Mouse (Mus musculus) liver, embryonic 15.5 days (tissue): ENCODE data around the gene Dkkl1. TPM values are rescaled to one million over a fixed set of nuclear protein-coding genes. Genes with fewer than 3 reads are reported as not detected.

ENCODE experiments used
- ATAC-seq: fragments of 200-750 bp; cut with Nextera tagmentation; 2 replicates; pipeline ENCODE4 v1.8.0; 2017; ENCODE audit warnings: moderate number of reproducible peaks, mild to moderate bottlenecking, moderate library complexity; ENCODE audit not compliant: insufficient read depth
- H3K27ac ChIP-seq: fragments of 300-500 bp; sonication (generic); replicated peaks from 2 replicates; pipeline ENCODE4 v1.5.1; 2015; ENCODE audit warnings: mild to moderate bottlenecking, inconsistent platforms
- H3K27me3 ChIP-seq: fragments of 300-500 bp; sonication (generic); 2 replicates; pipeline ENCODE4 v1.6.1; 2015; ENCODE audit warnings: mild to moderate bottlenecking, inconsistent platforms
- H3K36me3 ChIP-seq: fragments of 300-500 bp; sonication (generic); replicated peaks from 2 replicates; pipeline ENCODE4 v1.6.1; 2015; ENCODE audit warnings: moderate library complexity, mild to moderate bottlenecking, inconsistent platforms
- H3K4me1 ChIP-seq: fragments of 300-500 bp; sonication (generic); replicated peaks from 2 replicates; pipeline ENCODE4 v1.6.1; 2015; ENCODE audit warnings: inconsistent platforms
- H3K4me2 ChIP-seq: fragments of 300-500 bp; sonication (generic); 2 replicates; pipeline ENCODE4 v1.6.1; 2015; ENCODE audit warnings: moderate library complexity, mild to moderate bottlenecking, inconsistent platforms
- H3K4me3 ChIP-seq: fragments of 300-500 bp; sonication (generic); replicated peaks from 2 replicates; pipeline ENCODE4 v1.5.1; 2015; ENCODE audit warnings: mild to moderate bottlenecking, inconsistent platforms
- H3K9ac ChIP-seq: fragments of 300-500 bp; sonication (generic); 2 replicates; pipeline ENCODE4 v1.6.1; 2015; ENCODE audit warnings: moderate library complexity, mild to moderate bottlenecking, inconsistent platforms
- H3K9me3 ChIP-seq: fragments of 300-500 bp; sonication (generic); replicated peaks from 2 replicates; pipeline ENCODE4 v1.6.1; 2016; ENCODE audit warnings: inconsistent platforms
- WGBS: fragments of 180-500 bp; shearing (Covaris S2); methylation state at CpG from one replicate; pipeline ENCODE4 v1.1.7; 2015; ENCODE audit warnings: mixed read lengths; ENCODE audit not compliant: insufficient replicate concordance; 5-methylcytosine and 5-hydroxymethylcytosine counted together
- polyA plus RNA-seq: library from polyadenylated mRNA; unstranded; fragments of >200 nt; fragmentation: Nextera tagmentation; extraction: Ambion mirVana; gene quantifications from 2 replicates; pipeline ENCODE4 v1.2.1, GENCODE M21; 2015

Dkkl1 gene
- polyA plus RNA-seq, 1 experiment from 2014 or later: 2.4 TPM

DNA sequence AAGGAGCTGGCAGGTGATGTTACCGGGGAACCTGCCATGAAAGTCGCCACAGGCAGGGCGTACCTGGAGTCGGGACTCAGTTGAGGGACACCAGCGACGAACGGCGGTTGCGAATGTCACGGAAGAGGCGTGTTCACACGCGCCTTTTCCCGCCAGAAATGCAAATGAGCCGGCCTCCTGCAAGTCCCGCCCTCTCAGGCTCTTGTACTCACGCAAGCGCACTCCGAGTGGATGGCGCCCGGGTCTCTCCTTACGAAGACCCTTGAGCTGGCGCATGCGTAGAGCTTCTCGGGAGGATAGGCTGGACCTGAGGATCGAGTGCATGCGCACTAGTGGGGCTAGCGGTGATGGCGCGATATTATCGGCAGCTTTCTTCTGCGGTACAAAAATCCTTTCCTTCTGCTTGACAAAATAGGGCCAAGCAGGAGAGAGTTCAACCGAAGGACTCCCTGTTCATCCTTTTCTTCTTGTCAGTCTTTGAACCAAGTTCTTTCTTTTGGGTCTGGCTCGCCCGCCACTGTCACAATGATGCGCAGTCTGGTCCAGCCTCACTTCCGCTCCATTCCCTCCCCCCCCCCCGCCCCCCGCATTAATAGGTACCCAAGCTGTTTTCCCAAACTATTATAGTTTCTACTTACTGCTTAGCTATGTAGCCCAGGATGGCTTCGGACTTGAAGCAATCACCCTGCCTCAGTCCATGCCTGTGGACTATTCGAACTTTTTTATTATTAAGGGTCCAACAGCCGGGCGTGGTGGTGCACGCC, 7.4 kb downstream of the Dkkl1 start, which contains the start of gene Ccdc155:
Ccdc155 (minus strand) TSS at position 513 of the 764 bp plus-strand sequence.
- H3K9ac ChIP-seq: 0 out of 2 replicates have a peak within 1 kb of the TSS, but pooled peaks have one; percentile 21
- H3K4me3 ChIP-seq: peak within 1 kb of the TSS; percentile 55
- 5% methylated on average over 44 of the region's 44 CpGs for WGBS
- H3K4me2 ChIP-seq: peak within 1 kb of the TSS; percentile 80
- no peak within 1 kb of the TSS for H3K27ac ChIP-seq
- peaks cover 12% of the 10 kb centered on the region for H3K27me3 ChIP-seq
- ATAC-seq: peak; percentile 84
- no peaks in the 10 kb centered on the region for H3K36me3 ChIP-seq
- no peaks in the 10 kb centered on the region for H3K9me3 ChIP-seq
- peaks cover 13% of the 10 kb centered on the region for H3K4me1 ChIP-seq

DNA sequence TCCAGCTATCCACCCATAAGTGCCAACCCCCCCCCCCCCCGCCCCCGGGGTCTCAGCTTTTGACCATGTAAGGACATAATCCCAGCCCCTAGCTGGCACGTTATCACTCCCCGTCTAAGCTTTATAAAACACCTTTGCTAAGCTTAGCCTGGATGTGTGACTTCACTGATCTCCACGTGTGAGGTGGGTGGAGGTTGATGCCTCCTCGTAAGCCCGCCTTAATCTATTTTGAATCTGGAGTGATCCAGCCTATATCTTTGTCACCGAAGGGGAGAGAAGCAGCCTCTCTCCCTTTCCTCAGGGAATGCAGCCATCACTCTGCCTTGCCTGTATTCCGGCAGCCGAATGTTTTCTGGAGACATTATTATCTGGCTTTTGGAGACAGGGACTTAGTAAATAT, 9.3 kb downstream of the Dkkl1 start:
- Histone ChIP-seq H3K36me3 (no peaks in the 10 kb centered on the region), H3K4me3 (no peak overlapping the region), H3K27me3 (peaks cover 21% of the 10 kb centered on the region), H3K4me2 (no peak overlapping the region), H3K9ac (no peak overlapping the region), H3K27ac (no peak overlapping the region), H3K4me1 (peaks cover 13% of the 10 kb centered on the region), H3K9me3 (no peaks in the 10 kb centered on the region)
- no peak for ATAC-seq
- WGBS: 51% methylated on average over 10 of the region's 10 CpGs

DNA sequence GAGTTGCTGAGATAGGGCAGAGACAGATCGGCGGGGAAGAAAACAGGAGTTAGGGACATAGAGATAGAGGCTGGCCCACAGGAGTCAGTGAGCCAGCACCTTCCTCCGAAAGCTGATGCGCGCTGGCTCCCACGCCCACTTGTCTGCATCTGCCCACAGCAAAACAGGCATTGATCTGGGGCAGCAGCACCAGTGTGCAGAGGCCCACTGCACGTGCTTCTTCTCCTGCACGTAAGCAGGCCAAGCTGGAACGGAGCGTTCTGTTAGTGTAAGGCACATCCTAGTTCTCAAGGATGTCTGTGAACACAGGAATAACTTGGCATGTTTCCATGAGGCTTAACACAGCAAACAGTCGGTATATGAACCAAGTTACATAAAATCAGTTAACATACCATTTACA, 13.0 kb downstream of the Dkkl1 start:
- Histone ChIP-seq H3K4me3 (no peak overlapping the region), H3K4me1 (no peaks in the 10 kb centered on the region), H3K9me3 (no peaks in the 10 kb centered on the region), H3K27ac (no peak overlapping the region), H3K9ac (no peak overlapping the region), H3K4me2 (no peak overlapping the region), H3K36me3 (no peaks in the 10 kb centered on the region), H3K27me3 (peaks cover 45% of the 10 kb centered on the region)
- no peak for ATAC-seq
- WGBS: 68% methylated on average over 11 of the region's 11 CpGs

DNA sequence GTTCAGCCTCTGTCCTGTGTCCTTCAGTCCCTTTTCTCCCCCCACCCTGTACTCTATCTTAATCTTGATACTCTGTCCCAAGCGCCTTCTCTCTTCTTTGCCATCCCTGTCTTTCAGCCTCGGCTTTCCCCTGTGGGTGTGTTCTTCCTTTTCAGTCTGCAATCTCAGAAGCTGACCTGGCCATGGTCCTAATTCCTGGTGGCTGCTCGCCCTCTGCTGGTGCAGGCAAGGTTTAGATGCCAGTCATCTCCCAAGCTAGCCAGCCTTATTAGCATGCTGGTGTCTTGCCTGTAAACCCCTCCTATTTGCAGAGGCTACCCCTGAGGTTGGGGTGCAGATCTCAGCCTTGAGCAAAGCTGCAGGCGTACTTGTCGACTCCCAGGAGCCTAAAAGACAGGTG, 13.5 kb downstream of the Dkkl1 start:
- no peak overlapping the region for H3K9ac ChIP-seq
- peaks cover 50% of the 10 kb centered on the region for H3K27me3 ChIP-seq
- H3K36me3 ChIP-seq: no peaks in the 10 kb centered on the region
- WGBS: 8% methylated on average over 5 of the region's 5 CpGs
- H3K27ac ChIP-seq: no peak overlapping the region
- no peak for ATAC-seq
- no peaks in the 10 kb centered on the region for H3K9me3 ChIP-seq
- no peaks in the 10 kb centered on the region for H3K4me1 ChIP-seq
- no peak overlapping the region for H3K4me3 ChIP-seq
- H3K4me2 ChIP-seq: no peak overlapping the region

DNA sequence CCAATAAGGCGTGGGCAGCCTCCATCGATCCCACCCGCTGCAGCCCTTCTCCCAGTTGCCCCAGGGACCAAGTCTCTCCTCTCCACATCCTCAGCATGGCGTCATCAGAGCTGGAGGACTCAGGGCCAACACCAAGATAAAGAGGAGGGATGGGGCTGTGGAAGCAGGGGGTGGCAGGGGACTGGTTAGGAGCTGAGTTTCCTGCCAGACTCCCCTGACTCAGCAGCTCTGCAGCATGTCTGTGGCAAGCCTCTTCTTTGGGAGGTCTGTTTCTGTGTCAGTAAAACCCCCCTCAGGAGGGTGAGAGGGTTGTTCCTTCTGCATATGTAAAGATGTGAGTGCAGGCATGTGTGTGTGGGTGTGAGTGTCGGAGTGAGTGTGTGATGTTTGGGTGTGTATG, 15.0 kb downstream of the Dkkl1 start:
- Histone ChIP-seq H3K4me2 (no peak overlapping the region), H3K36me3 (no peaks in the 10 kb centered on the region), H3K9me3 (no peaks in the 10 kb centered on the region), H3K27me3 (peaks cover 56% of the 10 kb centered on the region), H3K9ac (no peak overlapping the region), H3K27ac (no peak overlapping the region), H3K4me3 (no peak overlapping the region), H3K4me1 (no peaks in the 10 kb centered on the region)
- no peak for ATAC-seq
- 41% methylated on average over 5 of the region's 5 CpGs for WGBS

DNA sequence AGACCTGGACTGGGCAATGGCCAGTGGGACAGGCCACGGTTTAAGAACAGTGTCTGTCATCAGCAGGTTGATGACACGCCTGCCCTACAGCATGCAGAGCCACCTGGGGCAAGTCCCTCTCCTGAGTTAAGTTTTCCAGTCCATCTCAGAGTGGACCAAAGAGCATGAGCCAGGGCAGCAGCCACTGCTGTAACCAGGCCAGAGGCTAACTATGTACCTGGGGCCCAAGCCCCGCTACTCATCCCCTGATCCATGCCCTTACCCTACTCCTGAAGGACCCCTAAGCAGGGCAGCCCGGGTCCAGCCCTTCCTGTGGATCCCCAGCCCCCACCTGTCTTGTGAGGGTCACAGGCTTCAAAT, 15.8 kb downstream of the Dkkl1 start:
- Histone ChIP-seq H3K36me3 (no peaks in the 10 kb centered on the region), H3K27ac (no peak overlapping the region), H3K4me2 (no peak overlapping the region), H3K4me1 (no peaks in the 10 kb centered on the region), H3K4me3 (no peak overlapping the region), H3K9ac (no peak overlapping the region), H3K9me3 (no peaks in the 10 kb centered on the region), H3K27me3 (peaks cover 64% of the 10 kb centered on the region)
- 58% methylated on average over 4 of the region's 4 CpGs for WGBS
- no peak for ATAC-seq

DNA sequence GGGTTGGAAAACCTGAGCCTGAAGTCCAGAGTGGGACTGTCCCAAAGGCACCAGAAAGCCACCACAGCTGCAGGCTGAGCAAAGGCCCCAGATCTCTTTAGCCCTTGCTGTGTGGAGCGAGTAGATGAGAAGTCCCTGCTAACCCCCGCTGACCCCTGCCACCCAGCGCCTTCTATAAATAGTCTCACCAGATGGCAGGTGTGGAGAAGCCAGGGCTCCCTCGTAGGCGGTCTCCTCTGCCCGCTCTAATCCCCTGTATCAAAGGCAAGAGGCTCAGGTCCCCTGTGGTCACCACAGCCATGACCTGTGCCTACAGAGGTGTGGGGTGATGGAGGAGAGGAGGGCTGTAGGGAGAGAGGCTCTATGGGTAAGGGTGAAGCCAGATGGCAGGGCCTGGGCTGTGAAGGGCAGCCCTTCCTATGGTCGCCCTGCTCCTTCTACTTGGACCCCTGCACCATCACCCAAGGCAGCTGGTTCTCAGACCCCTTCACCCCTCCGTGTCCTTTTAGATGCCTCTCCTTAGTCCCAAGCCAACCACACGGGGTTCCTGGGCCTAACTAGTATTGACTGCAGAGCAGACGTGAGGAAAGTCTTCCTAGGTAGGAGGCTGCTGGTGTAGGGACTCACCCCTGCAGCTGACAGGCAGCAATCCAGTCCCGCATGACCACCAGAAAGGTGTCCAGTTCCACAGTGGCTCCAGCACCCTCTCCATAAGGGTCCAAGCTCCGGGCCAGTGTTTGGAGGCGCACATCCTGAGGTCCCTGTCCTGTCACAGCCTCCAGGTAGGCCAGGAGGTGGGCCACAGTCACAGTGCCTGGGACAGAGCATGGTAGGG, 16.4 kb downstream of the Dkkl1 start:
- H3K27me3 ChIP-seq: peaks cover 69% of the 10 kb centered on the region
- no peak overlapping the region for H3K9ac ChIP-seq
- H3K9me3 ChIP-seq: no peaks in the 10 kb centered on the region
- H3K4me1 ChIP-seq: no peaks in the 10 kb centered on the region
- no peaks in the 10 kb centered on the region for H3K36me3 ChIP-seq
- H3K4me3 ChIP-seq: no peak overlapping the region
- no peak for ATAC-seq
- 52% methylated on average over 13 of the region's 13 CpGs for WGBS
- H3K27ac ChIP-seq: no peak overlapping the region
- no peak overlapping the region for H3K4me2 ChIP-seq

DNA sequence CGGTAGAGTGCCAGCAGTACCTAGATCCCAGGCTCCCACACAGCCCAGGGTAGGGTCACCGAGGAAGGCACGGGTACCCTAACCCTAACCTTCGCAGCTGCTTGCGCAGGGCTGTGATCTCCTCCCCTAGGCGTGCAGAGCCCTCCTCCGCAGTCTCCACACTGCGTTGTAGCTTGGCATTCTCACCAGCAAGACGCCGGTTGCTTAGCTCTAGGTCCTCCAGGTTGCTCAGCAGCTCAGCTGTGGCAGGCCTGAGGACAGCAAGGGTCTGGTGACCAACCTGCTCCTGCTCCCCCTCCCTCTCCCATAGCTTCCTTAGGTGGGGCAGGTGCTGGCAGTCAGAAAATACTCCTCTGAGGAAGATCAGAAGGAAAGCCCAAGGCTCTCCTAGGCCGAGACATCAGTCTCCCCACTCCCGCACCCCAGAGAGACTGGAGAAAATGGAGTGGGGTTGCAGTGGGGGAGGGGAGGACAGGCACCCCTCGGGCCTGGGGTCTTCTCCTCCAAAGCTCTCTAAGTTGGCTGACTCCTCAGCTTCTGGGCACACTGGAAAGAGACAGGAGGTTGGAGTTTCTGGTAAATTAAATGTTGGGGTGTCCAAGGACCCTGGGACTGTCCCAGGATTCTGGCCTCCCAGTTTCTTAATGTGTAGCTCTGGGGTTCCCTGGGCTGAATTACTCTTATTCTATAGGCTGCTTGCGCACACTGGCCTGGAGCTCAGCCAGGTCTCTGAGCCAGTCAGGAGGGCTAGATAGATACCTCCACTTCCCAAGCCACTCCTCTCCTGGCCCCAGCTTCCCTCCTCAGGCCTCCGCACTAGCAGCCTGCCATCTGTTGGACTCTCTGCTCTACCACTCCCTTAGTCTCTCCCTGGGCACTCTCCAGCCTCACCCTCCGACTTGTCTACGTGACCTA, 17.8 kb downstream of the Dkkl1 start:
- Histone ChIP-seq H3K9ac (no peak overlapping the region), H3K9me3 (no peaks in the 10 kb centered on the region), H3K36me3 (no peaks in the 10 kb centered on the region), H3K4me1 (no peaks in the 10 kb centered on the region), H3K27me3 (peaks cover 76% of the 10 kb centered on the region), H3K27ac (no peak overlapping the region), H3K4me3 (no peak overlapping the region), H3K4me2 (no peak overlapping the region)
- WGBS: 59% methylated on average over 17 of the region's 17 CpGs
- no peak for ATAC-seq

DNA sequence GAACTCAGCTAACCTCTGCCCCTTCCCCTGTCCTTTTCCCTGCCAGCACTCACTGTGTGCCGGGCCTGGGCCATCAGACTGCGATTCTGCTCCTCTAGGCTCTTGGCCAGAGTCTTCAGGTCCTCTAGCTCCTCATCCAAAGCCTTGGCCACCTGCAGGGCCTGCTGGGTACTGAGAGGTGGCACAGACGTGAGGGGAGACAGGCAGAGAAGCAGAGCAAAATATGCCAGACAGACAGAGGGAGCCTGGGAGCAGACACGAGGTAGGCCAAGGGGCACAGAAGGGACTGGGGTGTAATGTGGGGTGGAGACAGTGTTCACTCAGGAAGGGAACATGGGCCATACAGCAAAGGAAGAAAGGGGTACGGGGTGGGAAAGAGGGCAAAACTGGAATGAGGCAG, 18.5 kb downstream of the Dkkl1 start:
- no peak for ATAC-seq
- Histone ChIP-seq H3K9me3 (no peaks in the 10 kb centered on the region), H3K4me2 (no peak overlapping the region), H3K4me1 (no peaks in the 10 kb centered on the region), H3K36me3 (no peaks in the 10 kb centered on the region), H3K27me3 (peaks cover 77% of the 10 kb centered on the region), H3K9ac (no peak overlapping the region), H3K4me3 (no peak overlapping the region), H3K27ac (no peak overlapping the region)
- 36% methylated on average over 5 of the region's 5 CpGs for WGBS

DNA sequence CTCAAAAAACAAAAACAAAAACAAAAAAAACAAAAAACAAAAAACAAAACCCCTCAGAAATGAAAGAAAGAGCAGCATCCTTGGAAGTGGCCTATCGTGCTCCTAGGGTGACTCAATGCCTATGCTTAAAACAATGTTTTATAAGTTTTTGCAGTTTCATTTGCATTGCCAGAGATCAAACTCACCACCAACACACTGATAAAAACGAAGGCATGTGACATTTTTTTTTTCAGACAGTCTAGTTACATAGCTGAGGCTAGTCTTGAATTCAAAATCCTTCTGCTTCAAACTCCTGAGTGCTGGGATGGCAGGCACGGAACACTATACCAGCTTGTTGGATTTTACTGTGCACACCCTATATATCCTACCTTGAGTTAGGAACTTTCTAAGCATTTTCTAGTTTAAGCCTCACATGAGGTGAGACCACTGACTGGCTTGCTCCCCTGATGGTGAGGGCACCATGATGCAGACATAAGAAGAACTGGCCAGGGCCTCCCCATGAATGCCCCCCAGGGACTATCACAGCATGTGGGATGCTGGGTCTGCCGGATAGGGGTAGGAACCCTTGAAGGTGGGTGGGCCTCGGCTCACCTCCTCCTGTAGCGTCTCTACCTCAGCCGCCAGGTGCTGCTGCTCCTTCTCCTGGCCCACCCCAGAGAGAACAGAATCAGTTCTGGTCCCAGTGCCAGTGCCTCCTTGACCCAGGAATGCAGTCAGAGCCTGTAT, 19.2 kb downstream of the Dkkl1 start:
- no peaks in the 10 kb centered on the region for H3K36me3 ChIP-seq
- no peak overlapping the region for H3K4me2 ChIP-seq
- WGBS: 66% methylated on average over 7 of the region's 7 CpGs
- H3K4me3 ChIP-seq: no peak overlapping the region
- H3K27ac ChIP-seq: no peak overlapping the region
- no peaks in the 10 kb centered on the region for H3K9me3 ChIP-seq
- no peak for ATAC-seq
- H3K9ac ChIP-seq: no peak overlapping the region
- no peaks in the 10 kb centered on the region for H3K4me1 ChIP-seq
- peaks cover 81% of the 10 kb centered on the region for H3K27me3 ChIP-seq
